Mouse (Mus musculus) olfactory bulb, adult 2 months (tissue): Measurements from ENCODE around the gene Dpp6.

Experiments
- CTCF ChIP-seq: fragments of 200-500 bp; IDR thresholded peaks from 2 replicates; pipeline ENCODE4 v1.5.1; 2012; ENCODE audit warnings: low read depth, mild to moderate bottlenecking, low read length, moderate library complexity; ENCODE audit not compliant: insufficient read depth
- POLR2A ChIP-seq: fragments of 200-500 bp; IDR thresholded peaks from 2 replicates; pipeline ENCODE4 v1.6.1; 2012; ENCODE audit warnings: mild to moderate bottlenecking, low read depth, low read length, moderate library complexity; ENCODE audit not compliant: insufficient read depth

GRCm38 (mm10) chr5:26888080-26888479 is 71.1 kb downstream of the Dpp6 start:
- TF ChIP-seq CTCF (no peak), POLR2A (no peak)
